Mouse (Mus musculus) liver, adult 2 months (tissue): ENCODE results near the gene Dpy19l3.

ENCODE experiments used
- CTCF ChIP-seq: fragments of 200-500 bp; IDR thresholded peaks from 2 replicates; pipeline ENCODE4 v1.5.1; 2011; ENCODE audit warnings: low read depth, low read length, control low read depth
- POLR2A ChIP-seq: fragments of 200-500 bp; IDR thresholded peaks from 2 replicates; pipeline ENCODE4 v1.6.1; 2011; ENCODE audit warnings: low read length, control low read depth; ENCODE audit not compliant: insufficient read depth; ENCODE audit errors: extremely low read depth

DNA sequence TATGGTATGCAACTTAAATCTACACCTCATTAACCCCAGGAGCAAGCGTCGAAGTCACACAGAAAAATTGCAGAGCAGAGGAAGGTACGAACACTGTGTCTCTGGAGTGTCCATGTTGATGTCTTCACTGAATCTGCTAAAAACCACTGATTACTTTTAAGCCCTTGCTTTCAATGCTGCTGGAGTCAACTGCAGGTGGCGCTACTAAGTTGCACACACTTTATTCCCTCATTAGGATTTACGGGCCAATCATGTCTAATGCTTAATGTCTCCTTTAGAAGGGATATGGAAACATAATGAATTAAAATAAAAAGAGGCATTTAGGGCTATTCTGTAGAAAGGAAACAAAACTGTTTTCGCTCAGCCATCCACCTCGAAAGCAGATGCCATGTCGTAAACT is 35.9 kb upstream of the Dpy19l3 start:
- TF ChIP-seq CTCF = no peak
- TF ChIP-seq POLR2A = no peak
